Mouse (Mus musculus) lung, adult 2 months (tissue): Measurements from ENCODE around the gene Lsr.

Experiments used
- CTCF ChIP-seq: fragments of 200-500 bp; IDR thresholded peaks from 2 replicates; pipeline ENCODE4 v1.5.1; 2011; ENCODE audit warnings: mild to moderate bottlenecking, low read length, control low read depth; ENCODE audit not compliant: insufficient read depth
- POLR2A ChIP-seq: fragments of 200-500 bp; IDR thresholded peaks from 2 replicates; pipeline ENCODE4 v1.6.1; 2011; ENCODE audit warnings: low read depth, mild to moderate bottlenecking, control low read depth, low read length, borderline replicate concordance; ENCODE audit errors: extremely low read depth

GRCm38 (mm10) chr7:30945876-30946275 is 27.4 kb downstream of the Lsr start:
- TF ChIP-seq CTCF (no peak), POLR2A (no peak)
